Mouse (Mus musculus) neural tube, embryonic 11.5 days (tissue): ENCODE measurements around the gene Fez1. TPM values are rescaled to one million over a fixed set of nuclear protein-coding genes. Genes with fewer than 3 reads are reported as not detected.

ENCODE experiments used
- ATAC-seq: fragments of 200-750 bp; cut with Nextera tagmentation; 2 replicates; pipeline ENCODE4 v1.8.0; 2017; ENCODE audit warnings: moderate number of reproducible peaks, mild to moderate bottlenecking, moderate TSS enrichment, moderate library complexity; ENCODE audit not compliant: insufficient read depth, low FRiP score, low TSS enrichment
- DNase-seq: peaks from one replicate; pipeline ENCODE4 v3.0.0-alpha.2; 2015; ENCODE audit warnings: low spot score
- H3K27ac ChIP-seq: fragments of 300-500 bp; sonication (generic); 2 replicates; pipeline ENCODE4 v1.5.1; 2014; ENCODE audit warnings: low read depth, mild to moderate bottlenecking, low read length
- H3K27me3 ChIP-seq: fragments of 300-500 bp; sonication (generic); 2 replicates; pipeline ENCODE4 v1.6.1; 2014; ENCODE audit warnings: mild to moderate bottlenecking, low read length, mixed read lengths; ENCODE audit not compliant: control insufficient read depth, insufficient read depth
- H3K36me3 ChIP-seq: fragments of 300-500 bp; sonication (generic); 2 replicates; pipeline ENCODE4 v1.6.1; 2014; ENCODE audit warnings: mild to moderate bottlenecking, low read length, moderate library complexity, mixed read lengths; ENCODE audit not compliant: control insufficient read depth, insufficient read depth
- H3K4me1 ChIP-seq: fragments of 300-500 bp; sonication (generic); 2 replicates; pipeline ENCODE4 v1.6.1; 2014; ENCODE audit warnings: low read length, mixed read lengths; ENCODE audit not compliant: control insufficient read depth, insufficient read depth
- H3K4me2 ChIP-seq: fragments of 300-500 bp; sonication (generic); 2 replicates; pipeline ENCODE4 v1.6.1; 2014; ENCODE audit warnings: low read depth, mild to moderate bottlenecking, moderate library complexity
- H3K4me3 ChIP-seq: fragments of 300-500 bp; sonication (generic); 2 replicates; pipeline ENCODE4 v1.5.1; 2014; ENCODE audit warnings: low read depth, low read length
- H3K9ac ChIP-seq: fragments of 300-500 bp; sonication (generic); 2 replicates; pipeline ENCODE4 v1.6.1; 2014; ENCODE audit warnings: mild to moderate bottlenecking, low read length
- H3K9me3 ChIP-seq: fragments of 300-500 bp; sonication (generic); 2 replicates; pipeline ENCODE4 v1.6.1; 2016; ENCODE audit warnings: low read length; ENCODE audit not compliant: control insufficient read depth
- WGBS: fragments of 180-500 bp; shearing (Covaris S2); extraction: QIAGEN DNeasy Blood & Tissue Kit; methylation state at CpG from one replicate; pipeline ENCODE4 v1.1.7; 2014; 5-methylcytosine and 5-hydroxymethylcytosine counted together
- polyA plus RNA-seq: library from polyadenylated mRNA; unstranded; fragments of >200 nt; fragmentation: Nextera tagmentation; extraction: Ambion mirVana; gene quantifications from 2 replicates; pipeline ENCODE4 v1.2.1, GENCODE M21; 2014

Fez1 gene
- polyA plus RNA-seq, 1 experiment from 2014 or later, result 300 TPM

DNA sequence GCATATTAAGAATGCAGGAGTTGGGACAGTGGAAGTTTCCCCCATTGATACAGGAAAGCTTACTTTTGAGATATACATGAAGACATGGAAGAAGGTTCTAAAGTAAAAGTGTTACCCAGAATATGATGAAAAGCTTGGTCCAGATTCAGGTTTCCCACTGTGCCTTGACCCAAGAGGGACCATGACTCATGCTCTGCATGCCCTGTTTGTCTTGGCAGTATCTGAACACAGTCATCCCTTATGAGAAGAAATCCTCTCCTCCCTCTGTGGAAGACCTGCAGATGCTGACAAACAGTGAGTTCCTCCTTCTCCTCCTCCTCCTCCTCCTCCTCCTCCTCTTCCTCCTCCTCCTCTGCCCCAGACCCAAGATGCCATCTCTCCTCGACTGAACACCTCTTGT, 48.6 kb downstream of the Fez1 start:
- Histone ChIP-seq H3K36me3 (0 out of 2 replicates have a peak, but pooled peaks cover 2% of the 10 kb centered on the region), H3K27me3 (no peaks in the 10 kb centered on the region), H3K4me3 (no peak overlapping the region), H3K27ac (no peak overlapping the region), H3K4me1 (no peaks in the 10 kb centered on the region), H3K4me2 (no peak overlapping the region), H3K9me3 (no peaks in the 10 kb centered on the region), H3K9ac (no peak overlapping the region)
- WGBS, result 29% methylated on average over 1 of the region's 1 CpGs
- ATAC-seq (no peak), DNase-seq (no peak)

DNA sequence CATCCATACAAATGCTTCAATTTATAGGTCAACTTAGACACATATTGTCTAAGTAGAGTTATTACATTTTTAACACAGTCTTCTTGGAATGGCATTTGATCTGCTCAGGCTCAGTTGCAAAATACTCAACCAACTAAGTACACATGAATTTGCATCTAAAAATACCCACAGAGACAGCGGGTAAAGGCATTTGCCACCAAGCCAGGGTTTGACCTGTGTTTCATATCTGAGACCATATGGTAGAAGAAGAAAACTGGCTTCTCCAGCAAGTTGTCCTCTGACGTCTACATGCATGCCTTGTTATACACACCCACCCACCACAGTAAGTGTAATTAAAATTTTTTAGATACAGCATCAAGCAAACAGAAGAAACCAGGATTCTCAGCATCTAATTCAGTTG, 52.1 kb downstream of the Fez1 start:
- Histone ChIP-seq H3K27ac (no peak overlapping the region), H3K4me1 (no peaks in the 10 kb centered on the region), H3K9me3 (no peaks in the 10 kb centered on the region), H3K27me3 (no peaks in the 10 kb centered on the region), H3K36me3 (0 out of 2 replicates have a peak, but pooled peaks cover 5% of the 10 kb centered on the region), H3K4me3 (no peak overlapping the region), H3K9ac (no peak overlapping the region), H3K4me2 (no peak overlapping the region)
- WGBS, result 94% methylated on average over 2 of the region's 2 CpGs
- no peak for DNase-seq
- ATAC-seq, result no peak

GRCm38 (mm10) chr9:36876313-36876712, 54.6 kb downstream of the Fez1 start:
- H3K36me3 ChIP-seq, result 0 out of 2 replicates have a peak, but pooled peaks cover 4% of the 10 kb centered on the region

GRCm38 (mm10) chr9:36876787-36877186, 55.1 kb downstream of the Fez1 start:
- Histone ChIP-seq H3K4me1 (peaks cover 5% of the 10 kb centered on the region; the same call in 1 of the 2 replicates), H3K4me2 (no peak overlapping the region), H3K27me3 (no peaks in the 10 kb centered on the region), H3K9ac (no peak overlapping the region), H3K36me3 (0 out of 2 replicates have a peak, but pooled peaks cover 4% of the 10 kb centered on the region), H3K27ac (no peak overlapping the region), H3K9me3 (no peaks in the 10 kb centered on the region), H3K4me3 (no peak overlapping the region)
- ATAC-seq (no peak), DNase-seq (no peak)

More at GRCm38 (mm10) chr9:36876313-36876712, 54.6 kb downstream of the Fez1 start:
- no peaks in the 10 kb centered on the region for H3K9me3 ChIP-seq
- no peak overlapping the region for H3K4me3 ChIP-seq
- no peaks in the 10 kb centered on the region; the same call in 1 of the 2 replicates for H3K4me1 ChIP-seq
- ATAC-seq (no peak), DNase-seq (no peak)
- H3K27ac ChIP-seq, result no peak overlapping the region
- no peak overlapping the region for H3K9ac ChIP-seq
- 86% methylated on average over 5 of the region's 5 CpGs for WGBS
- H3K4me2 ChIP-seq, result no peak overlapping the region
- H3K27me3 ChIP-seq, result no peaks in the 10 kb centered on the region

GRCm38 (mm10) chr9:36881615-36882014, 60.0 kb downstream of the Fez1 start:
- Histone ChIP-seq H3K4me1 (peaks cover 9% of the 10 kb centered on the region; the same call in 1 of the 2 replicates), H3K9me3 (no peaks in the 10 kb centered on the region), H3K36me3 (0 out of 2 replicates have a peak, but pooled peaks cover 4% of the 10 kb centered on the region), H3K4me3 (no peak overlapping the region), H3K27me3 (no peaks in the 10 kb centered on the region), H3K9ac (no peak overlapping the region), H3K27ac (0 out of 2 replicates have a peak overlapping the region, but pooled peaks have one; percentile 44), H3K4me2 (no peak overlapping the region)
- DNase-seq (no peak), ATAC-seq (peak; percentile 16; the same call in 1 of the 2 replicates)
- WGBS, result 70% methylated on average over 5 of the region's 5 CpGs

DNA sequence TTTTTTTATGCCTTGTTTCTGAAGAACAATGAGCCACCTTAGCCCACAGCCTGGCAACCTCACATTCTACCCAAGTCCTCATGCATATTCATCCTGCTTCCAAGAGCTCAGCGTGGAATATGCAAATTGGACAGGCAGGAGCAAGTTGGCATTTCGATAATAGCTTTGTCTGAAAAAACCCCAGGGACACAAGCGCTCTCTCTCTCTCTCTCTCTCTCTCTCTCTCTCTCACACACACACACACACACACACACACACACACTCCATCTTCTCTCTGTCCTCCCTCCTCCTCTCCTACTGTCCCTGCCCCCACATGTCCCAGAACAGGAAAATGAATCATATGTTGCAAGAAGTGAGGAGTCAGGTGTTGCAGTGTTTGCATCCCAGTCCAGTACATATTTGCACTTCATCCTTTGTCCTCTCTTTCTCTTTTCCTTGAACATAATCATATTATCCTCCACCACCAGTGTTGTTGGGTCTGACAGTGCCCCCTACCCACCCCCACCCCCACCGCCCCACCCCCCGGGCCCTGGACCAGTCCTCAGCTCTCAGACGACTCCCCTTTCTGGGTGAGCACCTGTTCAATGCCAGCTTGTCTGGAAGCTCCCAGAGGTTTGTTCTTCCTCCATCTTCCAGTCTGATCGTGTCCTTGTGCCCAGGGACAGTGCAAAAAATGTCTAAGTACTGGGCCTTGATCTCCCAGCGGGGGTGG, 60.5 kb downstream of the Fez1 start:
- 44% methylated on average over 8 of the region's 8 CpGs for WGBS
- no peak overlapping the region for H3K9ac ChIP-seq
- DNase-seq, result peak; percentile 44
- H3K9me3 ChIP-seq, result no peaks in the 10 kb centered on the region
- no peak overlapping the region for H3K4me3 ChIP-seq
- H3K36me3 ChIP-seq, result 0 out of 2 replicates have a peak, but pooled peaks cover 4% of the 10 kb centered on the region
- ATAC-seq, result peak; percentile 80
- H3K27me3 ChIP-seq, result no peaks in the 10 kb centered on the region
- H3K4me1 ChIP-seq, result peaks cover 9% of the 10 kb centered on the region; the same call in 1 of the 2 replicates
- H3K4me2 ChIP-seq, result no peak overlapping the region
- H3K27ac ChIP-seq, result 0 out of 2 replicates have a peak overlapping the region, but pooled peaks have one; percentile 44

DNA sequence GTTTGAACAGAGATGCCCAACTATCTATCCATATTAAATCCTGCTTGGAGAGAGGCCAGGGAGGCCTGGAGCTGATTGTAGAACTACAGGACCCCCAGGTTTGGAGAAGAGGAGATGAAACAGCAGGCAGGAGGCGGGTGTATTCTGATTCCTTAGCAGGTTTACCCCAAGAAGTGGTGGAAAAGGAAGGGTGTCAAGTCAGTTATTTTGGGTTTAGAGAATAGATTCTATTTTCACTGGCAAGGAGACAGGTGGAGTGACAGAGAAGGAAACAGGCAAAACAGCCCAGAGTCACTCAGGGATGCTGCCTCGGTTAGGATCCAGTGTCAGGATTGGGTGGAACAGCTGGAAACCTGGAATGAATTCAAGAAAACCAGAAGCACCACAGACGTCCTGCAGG, 61.9 kb downstream of the Fez1 start:
- Histone ChIP-seq H3K27me3 (no peaks in the 10 kb centered on the region), H3K4me3 (no peak overlapping the region), H3K9ac (no peak overlapping the region), H3K9me3 (no peaks in the 10 kb centered on the region), H3K36me3 (0 out of 2 replicates have a peak, but pooled peaks cover 4% of the 10 kb centered on the region), H3K27ac (no peak overlapping the region), H3K4me2 (no peak overlapping the region), H3K4me1 (peaks cover 9% of the 10 kb centered on the region; the same call in 1 of the 2 replicates)
- DNase-seq (no peak), ATAC-seq (no peak)
- WGBS, result 70% methylated on average over 3 of the region's 3 CpGs

- Histone ChIP-seq H3K27ac (no peak overlapping the region), H3K36me3 (no peaks in the 10 kb centered on the region), H3K9me3 (no peaks in the 10 kb centered on the region), H3K4me1 (peaks cover 9% of the 10 kb centered on the region; the same call in 1 of the 2 replicates), H3K9ac (no peak overlapping the region), H3K4me2 (no peak overlapping the region), H3K4me3 (no peak overlapping the region), H3K27me3 (no peaks in the 10 kb centered on the region)
- DNase-seq, result no peak
- no peak for ATAC-seq
- 77% methylated on average over 3 of the region's 3 CpGs for WGBS
Measured at GRCm38 (mm10) chr9:36885237-36885636, 63.6 kb downstream of the Fez1 start.

GRCm38 (mm10) chr9:36890552-36890951, 68.9 kb downstream of the Fez1 start:
- H3K4me1 ChIP-seq, result no peaks in the 10 kb centered on the region
- ATAC-seq, result no peak
- H3K36me3 ChIP-seq, result no peaks in the 10 kb centered on the region
- H3K27ac ChIP-seq, result no peak overlapping the region
- H3K9me3 ChIP-seq, result no peaks in the 10 kb centered on the region
- no peak overlapping the region for H3K4me2 ChIP-seq
- DNase-seq, result peak; percentile 76
- H3K9ac ChIP-seq, result no peak overlapping the region
- WGBS, result 34% methylated on average over 4 of the region's 4 CpGs
- no peak overlapping the region for H3K4me3 ChIP-seq
- H3K27me3 ChIP-seq, result no peaks in the 10 kb centered on the region
